Mouse (Mus musculus) testis, adult 2 months (tissue): ENCODE measurements around the gene Add3. TPM values are rescaled to one million over a fixed set of nuclear protein-coding genes. Genes with fewer than 3 reads are reported as not detected.

Experiments
- H3K27ac ChIP-seq: fragments of 200-500 bp; 2 replicates; pipeline ENCODE4 v1.5.1; 2012; ENCODE audit warnings: low read depth, low read length; ENCODE audit not compliant: control insufficient read depth, insufficient read depth
- H3K27me3 ChIP-seq: fragments of 200-500 bp; 2 replicates; pipeline ENCODE4 v1.6.1; 2012; ENCODE audit warnings: mild to moderate bottlenecking, low read length, moderate library complexity; ENCODE audit not compliant: control insufficient read depth, insufficient read depth
- H3K36me3 ChIP-seq: fragments of 200-500 bp; 2 replicates; pipeline ENCODE4 v1.6.1; 2012; ENCODE audit warnings: mild to moderate bottlenecking, low read length; ENCODE audit not compliant: control insufficient read depth, insufficient read depth
- H3K4me1 ChIP-seq: fragments of 200-500 bp; 2 replicates; pipeline ENCODE4 v1.6.1; 2012; ENCODE audit warnings: low read length; ENCODE audit not compliant: control insufficient read depth, insufficient read depth
- H3K4me3 ChIP-seq: fragments of 200-500 bp; 2 replicates; pipeline ENCODE4 v1.5.1; 2012; ENCODE audit warnings: low read depth, mild to moderate bottlenecking, low read length, moderate library complexity, mixed read lengths; ENCODE audit not compliant: control insufficient read depth
- CTCF ChIP-seq: fragments of 200-500 bp; IDR thresholded peaks from 2 replicates; pipeline ENCODE4 v1.5.1; 2012; ENCODE audit warnings: low read depth, mild to moderate bottlenecking, inconsistent platforms, low read length, moderate library complexity; ENCODE audit not compliant: control insufficient read depth, insufficient read depth, insufficient replicate concordance
- POLR2A ChIP-seq: fragments of 200-500 bp; IDR thresholded peaks from 2 replicates; pipeline ENCODE4 v1.6.1; 2012; ENCODE audit warnings: low read depth, mild to moderate bottlenecking, inconsistent platforms, low read length, moderate library complexity; ENCODE audit not compliant: control insufficient read depth
- polyA plus RNA-seq: library from polyadenylated mRNA; depleted of rRNA; stranded (reverse); fragments of >200 nt; gene quantifications from 2 replicates; pipeline ENCODE4 v1.2.3, GENCODE M21; 2012

The Add3 gene
- polyA plus RNA-seq, 1 experiment: 29.0 TPM

GRCm38 (mm10) chr19:53251656-53252055 is 111.4 kb downstream of the Add3 start:
- Histone ChIP-seq H3K4me3 (no peak overlapping the region), H3K27me3 (no peaks in the 10 kb centered on the region), H3K36me3 (no peaks in the 10 kb centered on the region; the same call in 1 of the 2 replicates), H3K27ac (no peak overlapping the region), H3K4me1 (no peaks in the 10 kb centered on the region)
- TF ChIP-seq CTCF (no peak), POLR2A (no peak)

DNA sequence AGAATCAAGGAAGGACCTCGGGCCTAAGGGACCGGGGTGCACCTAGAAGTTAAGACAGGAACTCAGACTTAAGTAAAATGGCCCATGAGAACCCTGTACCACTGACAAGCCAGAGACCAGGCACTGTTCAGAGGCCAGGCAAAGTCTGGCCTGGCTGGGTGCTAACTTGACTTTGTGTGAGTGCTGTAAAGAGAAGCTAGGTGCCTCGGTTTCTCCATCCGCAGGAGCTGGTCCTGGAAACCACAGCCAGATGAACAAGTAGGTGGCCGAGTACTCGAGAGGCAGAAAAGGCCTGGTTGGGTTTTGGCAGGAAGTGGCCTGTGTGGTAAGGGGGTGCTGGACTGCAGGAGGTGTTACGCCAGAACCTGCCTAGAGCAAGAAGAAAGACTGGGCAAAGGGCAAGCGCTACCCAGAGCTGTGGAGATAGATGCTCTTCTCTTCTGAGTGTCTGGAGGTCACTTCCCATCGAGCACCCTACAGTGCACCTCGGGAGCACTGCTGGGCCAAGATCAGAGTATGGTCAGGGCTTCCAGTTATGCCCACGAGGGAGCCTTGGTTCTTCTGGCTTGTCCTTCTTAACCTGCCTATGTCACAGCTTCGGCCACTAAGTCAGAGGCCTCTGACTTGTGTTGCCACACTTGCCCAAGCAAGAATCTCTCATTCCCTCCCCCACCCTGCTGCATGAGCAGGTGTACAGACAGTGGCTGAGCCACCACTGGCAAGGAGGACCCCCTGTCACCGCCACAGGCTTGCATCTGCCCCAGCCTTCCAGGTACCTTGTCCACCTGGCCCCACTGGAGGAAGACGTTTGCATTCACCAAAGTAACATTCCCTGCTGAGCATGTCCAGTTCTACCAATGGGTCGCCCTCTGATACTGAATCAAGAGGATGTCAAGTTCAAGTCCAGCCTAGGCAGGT is 112.1 kb downstream of the Add3 start:
- no peaks in the 10 kb centered on the region for H3K27me3 ChIP-seq
- H3K4me3 ChIP-seq: peak overlapping the region; percentile 6; the same call in 1 of the 2 replicates
- no peak overlapping the region for H3K27ac ChIP-seq
- no peaks in the 10 kb centered on the region; the same call in 1 of the 2 replicates for H3K36me3 ChIP-seq
- no peak for TF ChIP-seq POLR2A
- no peak for TF ChIP-seq CTCF
- no peaks in the 10 kb centered on the region for H3K4me1 ChIP-seq

DNA sequence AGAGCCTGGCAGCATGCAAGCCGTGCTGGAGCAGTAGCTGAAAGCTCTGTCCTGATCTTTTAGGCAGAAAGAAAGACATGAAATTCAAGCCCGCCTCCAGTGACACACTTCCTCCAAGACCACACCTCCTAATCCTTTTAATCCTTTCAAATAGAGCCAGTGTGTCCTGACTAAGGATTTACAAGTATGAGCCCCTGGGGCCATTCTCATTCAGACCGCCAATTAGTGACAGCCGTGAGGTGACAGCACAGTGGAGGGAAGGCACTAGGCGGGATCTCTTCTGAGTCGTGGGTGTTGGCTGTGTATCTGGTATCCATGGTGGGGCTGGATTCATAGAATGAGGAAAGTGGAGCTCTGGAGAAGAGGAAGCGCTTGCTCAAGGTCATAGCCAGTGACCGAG is 116.1 kb downstream of the Add3 start:
- Histone ChIP-seq H3K36me3 (no peaks in the 10 kb centered on the region), H3K4me3 (no peak overlapping the region), H3K27ac (peak overlapping the region; percentile 22; the same call in 1 of the 2 replicates), H3K4me1 (no peaks in the 10 kb centered on the region), H3K27me3 (no peaks in the 10 kb centered on the region)
- TF ChIP-seq POLR2A: no peak
- no peak for TF ChIP-seq CTCF

GRCm38 (mm10) chr19:53256991-53257594 is 116.8 kb downstream of the Add3 start:
- Histone ChIP-seq H3K4me3 (no peak overlapping the region), H3K27ac (peak overlapping the region; percentile 33; the same call in 1 of the 2 replicates), H3K27me3 (no peaks in the 10 kb centered on the region)

GRCm38 (mm10) chr19:53257631-53258560 is 117.7 kb downstream of the Add3 start:
- H3K27ac ChIP-seq: no peak overlapping the region
- no peaks in the 10 kb centered on the region for H3K27me3 ChIP-seq
- H3K4me3 ChIP-seq: no peak overlapping the region
- TF ChIP-seq POLR2A (no peak), CTCF (no peak)
- H3K4me1 ChIP-seq: no peaks in the 10 kb centered on the region
- no peaks in the 10 kb centered on the region for H3K36me3 ChIP-seq

More at GRCm38 (mm10) chr19:53256991-53257594, 116.8 kb downstream of the Add3 start:
- TF ChIP-seq CTCF (no peak), POLR2A (no peak)
- Histone ChIP-seq H3K4me1 (no peaks in the 10 kb centered on the region), H3K36me3 (no peaks in the 10 kb centered on the region)

DNA sequence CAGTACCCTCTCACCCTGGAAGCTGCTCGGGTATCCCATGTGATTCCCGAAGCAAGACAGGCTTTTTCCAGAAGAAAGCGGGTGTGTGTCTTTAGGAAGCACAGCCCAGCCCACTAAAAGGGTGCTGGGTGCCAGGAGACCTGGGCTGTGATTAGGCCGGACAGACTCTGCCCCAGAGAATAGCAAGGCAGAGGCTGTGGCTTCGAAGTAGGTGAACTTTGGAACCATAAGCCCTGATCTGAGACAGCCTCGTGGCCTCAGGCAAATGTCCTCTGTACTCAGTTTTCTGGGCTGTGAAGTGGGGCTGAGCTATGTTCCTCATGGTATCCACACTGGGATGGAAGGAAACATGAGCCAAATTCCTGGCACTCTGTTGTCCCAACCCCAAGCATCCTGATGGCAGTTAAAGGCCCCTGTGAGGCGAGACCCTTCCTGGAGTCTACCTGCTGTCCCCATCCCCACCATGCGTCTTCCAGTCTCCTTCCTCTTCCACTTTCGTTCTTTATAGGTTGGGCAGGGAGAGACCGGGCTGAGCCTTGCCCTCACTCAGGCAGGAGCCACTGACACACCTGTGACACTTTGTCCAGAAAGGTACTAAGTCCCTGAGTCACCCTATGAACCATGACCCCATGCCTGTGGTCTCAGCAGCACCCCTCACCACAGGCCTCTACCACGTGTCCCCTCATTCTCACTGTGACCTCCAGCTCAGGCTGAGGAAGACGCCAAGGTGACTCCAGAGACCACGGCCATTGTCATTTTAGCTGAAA is 118.7 kb downstream of the Add3 start:
- H3K27me3 ChIP-seq: no peaks in the 10 kb centered on the region
- TF ChIP-seq POLR2A: no peak
- no peak for TF ChIP-seq CTCF
- H3K4me3 ChIP-seq: no peak overlapping the region
- peaks cover 2% of the 10 kb centered on the region for H3K4me1 ChIP-seq
- H3K27ac ChIP-seq: no peak overlapping the region
- no peaks in the 10 kb centered on the region for H3K36me3 ChIP-seq

GRCm38 (mm10) chr19:53259541-53259940 is 119.3 kb downstream of the Add3 start:
- H3K4me1 ChIP-seq: peaks cover 5% of the 10 kb centered on the region
- TF ChIP-seq CTCF (no peak), POLR2A (no peak)
- H3K27me3 ChIP-seq: no peaks in the 10 kb centered on the region
- no peaks in the 10 kb centered on the region for H3K36me3 ChIP-seq
- H3K4me3 ChIP-seq: no peak overlapping the region
- no peak overlapping the region for H3K27ac ChIP-seq
